Mouse (Mus musculus): ENCODE measurements at regions not wholly inside any gene's neighbourhood (a gene's known extent, or its start where the extent isn't known, plus 50 kb on each side); places are given as distances from the start of the nearest gene placed in this dataset.

- DNase-seq, result no peak
Measured at GRCm38 (mm10) chr4:140312635-140313034, 66.1 kb upstream of the Igsf21 start.

GRCm38 (mm10) chr4:140307481-140307880, 60.9 kb upstream of the Igsf21 start:
- no peak for DNase-seq

- no peak for DNase-seq
Measured at GRCm38 (mm10) chr4:140304960-140305359, 58.4 kb upstream of the Igsf21 start.

- no peak for DNase-seq
Measured at GRCm38 (mm10) chr4:140301661-140302060, 55.1 kb upstream of the Igsf21 start.

GRCm38 (mm10) chr4:140297912-140298620, 51.5 kb upstream of the Igsf21 start:
- no peak for DNase-seq
